Mouse (Mus musculus) kidney, embryonic 15.5 days (tissue): ENCODE measurements around the gene Tagln3. TPM values are rescaled to one million over a fixed set of nuclear protein-coding genes. Genes with fewer than 3 reads are reported as not detected.

ENCODE experiments used
- ATAC-seq: fragments of 200-750 bp; cut with Nextera tagmentation; replicated peaks from 2 replicates; pipeline ENCODE4 v1.8.0; 2017; ENCODE audit warnings: moderate TSS enrichment; ENCODE audit not compliant: low FRiP score
- H3K27ac ChIP-seq: fragments of 300-500 bp; sonication (generic); 2 replicates; pipeline ENCODE4 v1.5.1; 2015; ENCODE audit warnings: mild to moderate bottlenecking, inconsistent platforms
- H3K27me3 ChIP-seq: fragments of 300-500 bp; sonication (generic); 2 replicates; pipeline ENCODE4 v1.6.1; 2015; ENCODE audit warnings: inconsistent platforms
- H3K36me3 ChIP-seq: fragments of 300-500 bp; sonication (generic); 2 replicates; pipeline ENCODE4 v1.6.1; 2015; ENCODE audit warnings: inconsistent platforms
- H3K4me1 ChIP-seq: fragments of 300-500 bp; sonication (generic); 2 replicates; pipeline ENCODE4 v1.6.1; 2015; ENCODE audit warnings: inconsistent platforms
- H3K4me2 ChIP-seq: fragments of 300-500 bp; sonication (generic); 2 replicates; pipeline ENCODE4 v1.6.1; 2015; ENCODE audit warnings: moderate library complexity, mild to moderate bottlenecking, inconsistent platforms
- H3K4me3 ChIP-seq: fragments of 300-500 bp; sonication (generic); replicated peaks from 2 replicates; pipeline ENCODE4 v1.5.1; 2015; ENCODE audit warnings: mild to moderate bottlenecking, inconsistent platforms
- H3K9ac ChIP-seq: fragments of 300-500 bp; sonication (generic); 2 replicates; pipeline ENCODE4 v1.6.1; 2015; ENCODE audit warnings: mild to moderate bottlenecking, inconsistent platforms
- H3K9me3 ChIP-seq: fragments of 300-500 bp; sonication (generic); replicated peaks from 2 replicates; pipeline ENCODE4 v1.6.1; 2016; ENCODE audit warnings: inconsistent platforms
- WGBS: fragments of 180-500 bp; shearing (Covaris S2); methylation state at CpG from one replicate; pipeline ENCODE4 v1.1.7; 2015; ENCODE audit warnings: mixed read lengths; 5-methylcytosine and 5-hydroxymethylcytosine counted together
- polyA plus RNA-seq: library from polyadenylated mRNA; unstranded; fragments of >200 nt; fragmentation: Nextera tagmentation; extraction: Ambion mirVana; gene quantifications from 2 replicates; pipeline ENCODE4 v1.2.1, GENCODE M21; 2015

Gene Tagln3
- polyA plus RNA-seq, 1 experiment from 2014 or later, result 13.4 TPM

DNA sequence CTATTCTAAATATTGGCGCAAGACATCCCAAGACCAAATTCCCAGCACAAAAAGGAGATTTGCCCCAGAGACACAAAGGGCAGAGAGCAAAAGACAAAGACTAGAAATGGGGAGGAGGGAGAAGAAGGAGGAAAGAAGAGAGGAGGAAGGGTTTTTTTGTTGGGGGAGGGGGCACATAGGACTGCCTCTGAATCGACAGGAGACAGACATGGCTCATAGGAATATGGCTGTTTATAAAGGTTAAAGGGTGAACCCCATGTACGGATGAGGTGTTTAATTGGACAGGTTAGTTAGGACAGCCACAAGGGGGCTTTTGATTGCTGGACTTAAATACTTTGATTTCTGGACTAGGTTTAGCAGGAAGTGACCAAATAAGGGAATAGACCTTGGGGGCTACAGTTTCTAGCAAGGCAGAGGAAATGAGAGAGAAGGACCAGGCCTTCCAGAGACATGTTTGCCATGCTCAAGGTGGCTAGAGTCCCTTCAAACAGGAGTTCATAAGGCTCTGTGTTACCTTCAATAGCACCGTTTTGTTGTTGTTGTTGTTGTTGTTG lies 19.3 kb upstream of the Tagln3 start:
- Histone ChIP-seq H3K9me3 (no peaks in the 10 kb centered on the region), H3K27ac (peak overlapping the region; percentile 97), H3K4me3 (peak overlapping the region; percentile 86), H3K9ac (no peak overlapping the region), H3K4me1 (peaks cover 18% of the 10 kb centered on the region), H3K27me3 (no peaks in the 10 kb centered on the region), H3K36me3 (peaks cover 34% of the 10 kb centered on the region), H3K4me2 (peak overlapping the region; percentile 66)
- ATAC-seq, result no peak
- 60% methylated on average over 4 of the region's 4 CpGs for WGBS

DNA sequence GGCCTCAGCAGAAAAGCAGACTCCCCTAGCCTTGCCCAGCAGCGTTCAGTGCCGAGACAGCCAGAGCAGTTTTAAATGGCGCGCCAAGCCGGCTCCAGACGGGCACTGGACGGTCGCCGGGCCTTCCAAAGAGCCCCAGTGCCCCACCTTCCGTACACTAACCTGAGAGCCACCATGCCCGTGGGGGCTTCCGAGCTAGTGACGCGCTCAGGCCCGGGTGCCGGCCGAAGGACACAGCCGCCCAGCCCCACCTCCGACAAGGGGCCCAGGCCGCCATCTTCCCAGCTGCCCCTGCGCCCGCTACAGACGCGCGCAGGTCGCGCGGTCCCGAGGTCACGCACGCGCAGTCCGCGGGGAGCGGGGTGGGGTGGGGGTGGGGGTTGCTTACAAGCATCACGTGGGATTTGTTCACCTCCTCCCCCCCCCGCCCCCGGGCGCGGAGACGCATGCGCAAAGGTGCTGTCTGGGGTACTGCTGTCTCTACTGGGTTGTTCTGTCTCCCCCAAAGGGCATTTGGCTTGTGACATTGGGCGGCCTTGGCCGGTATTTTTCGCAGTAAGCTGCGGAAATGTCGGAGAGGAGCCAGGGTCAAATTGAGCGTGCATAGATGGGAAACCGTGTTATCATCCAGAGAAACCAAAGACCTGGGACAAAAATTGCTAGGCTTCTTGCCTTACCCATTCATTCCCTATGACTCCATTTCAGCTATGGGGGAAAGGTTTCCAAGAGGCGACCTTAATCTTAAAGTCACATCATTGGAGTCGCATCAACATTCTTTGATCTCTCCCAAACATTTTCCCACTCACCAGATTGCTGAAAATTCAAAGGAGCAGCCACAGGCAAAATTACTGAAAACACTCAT lies 18.4 kb upstream of the Tagln3 start, which contains the start of gene Abhd10:
Gene Abhd10, minus strand, starts transcription at position 341 of the 862 bp plus-strand sequence.
- Histone ChIP-seq H3K27ac (peak within 1 kb of the TSS; percentile 97), H3K9me3 (no peaks in the 10 kb centered on the region), H3K36me3 (peaks cover 29% of the 10 kb centered on the region), H3K27me3 (no peaks in the 10 kb centered on the region), H3K4me2 (peak within 1 kb of the TSS; percentile 66), H3K9ac (peak within 1 kb of the TSS; percentile 95), H3K4me3 (peak within 1 kb of the TSS; percentile 86), H3K4me1 (peaks cover 18% of the 10 kb centered on the region)
- peak; percentile 98 for ATAC-seq
- WGBS, result under 1% methylated on average over 51 of the region's 51 CpGs

DNA sequence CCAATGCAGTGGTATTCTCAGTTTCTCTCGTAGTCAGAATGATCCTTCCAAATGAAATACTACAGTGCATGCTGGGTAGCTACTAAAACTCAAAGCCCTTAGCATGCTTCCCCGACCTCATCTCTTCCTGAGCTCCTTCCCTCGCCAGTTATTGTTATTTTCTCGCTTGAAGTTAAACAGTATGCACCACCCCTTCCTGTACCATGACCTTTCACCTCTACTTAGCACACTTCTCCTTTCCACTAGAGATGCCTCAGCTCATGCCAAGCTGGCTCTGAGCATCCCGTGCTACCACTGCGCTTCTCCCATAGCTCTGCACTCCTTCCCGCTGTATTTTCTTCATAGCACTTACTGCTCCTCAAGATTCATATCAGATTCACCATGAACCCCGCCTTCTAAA lies 13.5 kb upstream of the Tagln3 start:
- Histone ChIP-seq H3K4me3 (no peak overlapping the region), H3K9ac (no peak overlapping the region), H3K27me3 (no peaks in the 10 kb centered on the region), H3K9me3 (no peaks in the 10 kb centered on the region), H3K36me3 (peaks cover 56% of the 10 kb centered on the region), H3K4me1 (peaks cover 8% of the 10 kb centered on the region), H3K27ac (no peak overlapping the region), H3K4me2 (no peak overlapping the region)
- no peak for ATAC-seq
- 86% methylated on average over 8 of the region's 8 CpGs for WGBS

DNA sequence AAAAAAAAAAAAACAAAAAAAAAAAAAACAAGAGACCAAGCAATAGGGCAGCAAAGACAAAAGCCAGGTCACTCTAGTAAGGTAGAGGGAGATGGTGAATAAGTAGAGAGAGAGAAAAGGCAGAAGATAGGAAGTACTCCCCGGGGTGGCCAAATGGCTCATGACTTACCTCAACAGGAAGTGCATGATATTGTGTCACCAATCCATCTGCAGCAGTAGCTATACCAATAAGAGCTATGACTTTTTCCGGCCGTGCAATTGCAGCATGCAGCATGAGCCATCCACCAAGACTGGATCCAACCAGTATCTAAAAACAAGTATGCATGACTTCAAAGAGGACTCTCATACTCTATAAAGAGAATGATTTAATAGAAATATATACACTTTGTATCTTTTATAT lies 12.3 kb upstream of the Tagln3 start:
- WGBS, result 89% methylated on average over 3 of the region's 3 CpGs
- Histone ChIP-seq H3K9me3 (no peaks in the 10 kb centered on the region), H3K27ac (no peak overlapping the region), H3K36me3 (peaks cover 68% of the 10 kb centered on the region), H3K4me3 (no peak overlapping the region), H3K27me3 (no peaks in the 10 kb centered on the region), H3K4me1 (peaks cover 8% of the 10 kb centered on the region), H3K9ac (no peak overlapping the region), H3K4me2 (no peak overlapping the region)
- ATAC-seq, result no peak

DNA sequence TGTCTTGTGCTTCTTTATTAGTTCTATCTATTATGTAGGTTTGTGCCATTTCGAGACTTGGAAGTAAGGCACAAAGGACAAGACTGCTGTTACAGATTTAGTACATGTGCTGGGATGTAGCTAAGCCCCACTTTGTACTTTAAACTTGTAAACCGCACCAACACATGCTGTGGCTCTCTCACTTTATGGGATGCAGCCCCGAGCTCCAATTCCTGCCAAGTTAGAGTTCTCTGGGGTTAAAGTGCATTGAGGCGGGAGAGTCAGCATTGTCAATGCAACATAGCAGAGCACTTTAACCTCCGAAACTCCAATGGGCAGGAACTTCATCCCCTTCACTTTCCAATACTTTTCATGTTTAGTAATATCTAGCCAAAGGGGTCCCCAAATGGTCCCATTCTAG lies 4.8 kb upstream of the Tagln3 start:
- 84% methylated on average over 5 of the region's 5 CpGs for whole genome bisulfite sequencing
- H3K9ac ChIP-seq, result no peak overlapping the region
- peaks cover 7% of the 10 kb centered on the region for H3K4me1 ChIP-seq
- no peak overlapping the region for H3K27ac ChIP-seq
- no peaks in the 10 kb centered on the region for H3K27me3 ChIP-seq
- H3K36me3 ChIP-seq, result peaks cover 51% of the 10 kb centered on the region
- no peak overlapping the region for H3K4me2 ChIP-seq
- H3K9me3 ChIP-seq, result no peaks in the 10 kb centered on the region
- H3K4me3 ChIP-seq, result no peak overlapping the region
- ATAC-seq, result no peak

DNA sequence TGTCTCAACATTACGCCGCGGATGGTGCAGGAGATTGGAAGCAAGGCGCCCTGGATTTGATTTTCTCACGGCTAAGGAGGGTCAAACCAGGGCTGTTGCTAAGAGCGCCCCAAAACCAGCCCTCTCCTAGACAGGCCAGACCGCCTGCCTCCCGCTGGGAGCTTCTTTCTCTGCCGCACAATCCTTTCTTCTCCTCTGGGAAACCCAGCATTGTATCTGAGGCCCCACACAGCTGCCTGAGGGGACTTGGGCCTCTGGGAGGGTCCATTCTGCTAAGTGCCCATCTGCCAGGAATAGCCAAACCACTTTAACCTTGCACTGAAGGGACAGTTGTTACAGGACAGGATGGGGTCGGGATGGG lies 314 bp upstream of the Tagln3 start:
- WGBS, result 4% methylated on average over 10 of the region's 10 CpGs
- Histone ChIP-seq H3K36me3 (peaks cover 14% of the 10 kb centered on the region), H3K4me1 (peaks cover 14% of the 10 kb centered on the region), H3K4me2 (peak overlapping the region; percentile 86), H3K9me3 (no peaks in the 10 kb centered on the region), H3K9ac (peak overlapping the region; percentile 50), H3K27ac (0 out of 2 replicates have a peak overlapping the region, but pooled peaks have one; percentile 4), H3K27me3 (no peaks in the 10 kb centered on the region), H3K4me3 (peak overlapping the region; percentile 51)
- peak; percentile 75 for ATAC-seq

DNA sequence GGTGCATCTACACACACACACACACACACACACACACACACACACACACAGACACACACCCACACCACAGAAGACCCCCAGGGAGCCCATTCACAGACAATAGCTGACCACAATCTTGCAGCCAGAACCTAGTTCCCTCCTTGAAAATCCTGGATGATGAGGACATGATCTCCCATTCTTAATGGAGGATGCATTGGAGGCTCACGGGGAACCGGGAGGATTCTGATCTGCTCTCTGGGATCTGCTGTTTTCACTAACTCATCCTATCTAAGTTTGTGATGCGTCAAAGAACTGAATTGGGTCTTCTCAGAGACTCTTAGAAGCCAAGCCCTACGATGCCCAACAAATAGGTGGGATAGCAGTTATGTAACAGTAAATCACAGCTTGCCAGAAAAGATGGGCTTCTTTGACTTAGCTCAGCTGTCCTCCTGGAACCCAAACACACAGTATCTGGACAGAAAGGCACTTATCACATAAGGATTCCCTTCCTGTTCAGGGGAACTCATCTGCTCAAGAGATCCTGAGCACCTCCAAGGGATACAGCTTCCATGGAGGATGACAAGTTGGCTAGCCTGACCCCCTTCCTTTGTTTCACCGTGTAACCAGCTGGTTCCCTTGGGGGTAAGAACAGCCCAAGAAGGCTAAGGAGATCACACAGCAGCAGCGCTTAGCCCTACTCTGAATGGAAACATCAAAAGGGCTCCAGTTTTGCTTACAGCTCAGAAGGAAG lies 1.1 kb downstream of the Tagln3 start:
- H3K9me3 ChIP-seq, result no peaks in the 10 kb centered on the region
- H3K36me3 ChIP-seq, result peaks cover 2% of the 10 kb centered on the region; the same call in 1 of the 2 replicates
- H3K9ac ChIP-seq, result peak overlapping the region; percentile 50; the same call in 1 of the 2 replicates
- H3K27ac ChIP-seq, result no peak overlapping the region
- peak overlapping the region; percentile 51 for H3K4me3 ChIP-seq
- H3K4me1 ChIP-seq, result peaks cover 14% of the 10 kb centered on the region
- ATAC-seq, result no peak
- WGBS, result 63% methylated on average over 6 of the region's 6 CpGs
- H3K4me2 ChIP-seq, result peak overlapping the region; percentile 86
- no peaks in the 10 kb centered on the region for H3K27me3 ChIP-seq

DNA sequence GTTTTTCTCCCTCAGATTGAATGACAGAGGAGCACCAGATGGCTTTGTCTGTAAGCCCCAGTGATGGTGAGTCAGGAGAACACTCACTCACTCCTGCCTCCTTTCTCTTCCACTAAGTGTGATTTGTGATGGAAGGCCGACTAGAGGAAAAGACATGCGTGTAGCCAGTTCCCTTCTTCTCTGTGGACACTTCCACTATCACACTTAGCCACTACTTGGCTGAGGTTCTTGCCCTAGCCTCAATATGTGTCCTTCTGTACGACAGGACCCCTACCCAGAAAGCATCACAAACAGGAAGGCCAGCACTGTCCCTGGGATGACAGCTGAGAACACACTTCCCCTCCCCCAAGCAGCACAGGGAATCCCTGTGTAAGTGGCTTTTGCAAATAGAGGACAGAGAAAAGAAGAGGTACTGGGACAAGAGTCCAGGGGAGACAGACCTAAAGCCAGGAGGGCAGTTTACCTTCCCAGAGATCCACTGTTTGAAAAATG lies 1.9 kb downstream of the Tagln3 start:
- Histone ChIP-seq H3K36me3 (no peaks in the 10 kb centered on the region), H3K9ac (no peak overlapping the region), H3K4me3 (no peak overlapping the region), H3K27me3 (no peaks in the 10 kb centered on the region), H3K4me1 (peaks cover 14% of the 10 kb centered on the region), H3K9me3 (no peaks in the 10 kb centered on the region), H3K27ac (no peak overlapping the region), H3K4me2 (no peak overlapping the region)
- ATAC-seq, result no peak
- whole genome bisulfite sequencing, result 76% methylated on average over 3 of the region's 3 CpGs

DNA sequence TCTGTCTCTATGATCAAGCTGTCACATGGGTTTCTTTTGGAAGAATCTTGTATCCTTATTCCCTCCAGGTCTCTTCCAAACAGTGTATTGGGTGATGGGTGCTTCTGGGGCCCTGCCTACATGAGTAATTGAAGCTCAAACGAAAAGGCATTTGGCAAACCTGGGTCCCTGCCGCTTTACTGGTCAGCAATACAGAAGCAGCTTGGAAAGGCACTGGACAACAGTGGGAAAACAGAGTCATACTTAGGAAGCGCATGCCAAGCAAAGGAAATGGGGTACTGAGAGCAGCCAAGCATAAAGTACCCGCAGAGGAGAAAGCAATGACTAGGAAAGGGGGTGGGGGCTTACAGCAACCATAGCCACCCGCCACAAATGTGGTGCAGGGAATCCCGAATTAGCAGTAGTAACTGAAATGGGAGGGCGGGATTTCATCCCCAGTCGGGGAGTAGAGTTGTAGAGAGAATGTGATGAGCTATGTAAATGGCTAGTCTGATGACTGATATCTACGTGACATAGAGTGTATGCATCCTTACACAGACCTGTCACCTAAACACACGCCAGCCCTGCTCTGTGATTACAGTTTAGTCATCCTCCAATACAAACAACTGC lies 4.3 kb downstream of the Tagln3 start:
- 84% methylated on average over 10 of the region's 10 CpGs for WGBS
- Histone ChIP-seq H3K9ac (no peak overlapping the region), H3K27ac (no peak overlapping the region), H3K36me3 (no peaks in the 10 kb centered on the region; the same call in 1 of the 2 replicates), H3K9me3 (no peaks in the 10 kb centered on the region; the same call in 1 of the 2 replicates), H3K4me1 (peaks cover 14% of the 10 kb centered on the region), H3K27me3 (no peaks in the 10 kb centered on the region), H3K4me2 (no peak overlapping the region), H3K4me3 (no peak overlapping the region)
- no peak for ATAC-seq

DNA sequence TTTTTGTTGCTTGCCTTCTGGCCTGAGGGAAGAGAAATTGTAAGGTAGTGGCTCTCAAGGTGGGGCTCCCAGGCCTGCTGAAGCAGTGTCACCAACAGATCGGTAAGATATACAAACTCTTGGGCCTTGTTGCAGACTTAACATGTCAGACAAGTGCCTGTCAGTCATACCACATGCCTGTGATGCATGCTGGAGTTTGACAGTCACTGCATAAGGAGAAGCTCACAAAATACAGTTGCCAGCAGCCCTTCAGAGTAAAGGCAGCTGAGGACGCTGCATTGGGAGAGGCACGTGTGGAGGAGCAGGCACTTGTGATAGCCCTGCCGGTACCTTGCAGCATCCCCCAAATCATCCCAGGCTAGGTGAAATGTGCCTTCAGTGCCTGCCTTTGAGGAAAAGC lies 6.1 kb downstream of the Tagln3 start:
- no peak for ATAC-seq
- 97% methylated on average over 4 of the region's 4 CpGs for WGBS

DNA sequence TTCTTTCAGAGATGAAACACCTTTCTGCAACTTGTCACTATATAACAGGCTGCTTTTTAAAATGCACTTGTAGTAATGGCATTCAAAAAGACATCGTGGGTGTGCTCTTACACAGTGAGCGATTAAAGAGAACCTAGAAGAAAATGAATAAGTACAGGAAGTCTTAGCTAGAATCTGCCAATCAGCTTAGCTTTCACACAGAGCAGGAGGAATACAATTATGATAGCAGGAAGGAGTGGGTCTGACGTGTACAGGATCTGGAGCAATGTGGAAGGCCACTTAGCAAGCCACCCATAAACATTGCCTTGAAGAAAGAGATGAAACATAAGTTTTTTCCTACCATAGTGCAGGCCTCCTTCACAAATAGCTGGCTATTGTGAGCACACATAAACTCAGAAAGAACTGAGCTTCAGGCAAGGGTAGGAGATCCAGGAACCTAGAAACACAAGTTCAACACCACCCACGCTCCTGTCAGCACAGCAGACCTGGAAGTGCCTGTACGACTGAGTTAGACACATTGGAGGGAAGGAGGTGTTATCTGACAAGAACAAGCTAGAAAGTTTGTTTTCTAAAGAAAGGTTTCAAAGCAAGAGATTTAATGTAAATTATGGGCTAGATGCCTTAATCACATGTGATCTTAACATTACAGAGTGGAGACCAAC lies 9.8 kb downstream of the Tagln3 start:
- ATAC-seq, result no peak
- Histone ChIP-seq H3K9ac (no peak overlapping the region), H3K4me3 (no peak overlapping the region), H3K27ac (no peak overlapping the region), H3K4me2 (no peak overlapping the region), H3K4me1 (no peaks in the 10 kb centered on the region), H3K27me3 (no peaks in the 10 kb centered on the region), H3K9me3 (no peaks in the 10 kb centered on the region; the same call in 1 of the 2 replicates), H3K36me3 (no peaks in the 10 kb centered on the region; the same call in 1 of the 2 replicates)
- 82% methylated on average over 5 of the region's 5 CpGs for WGBS

More for the DNA sequence above, 6.1 kb downstream of the Tagln3 start:
- no peak overlapping the region for H3K4me2 ChIP-seq
- no peaks in the 10 kb centered on the region; the same call in 1 of the 2 replicates for H3K9me3 ChIP-seq
- H3K27me3 ChIP-seq, result no peaks in the 10 kb centered on the region
- H3K4me1 ChIP-seq, result no peaks in the 10 kb centered on the region
- H3K9ac ChIP-seq, result no peak overlapping the region
- H3K4me3 ChIP-seq, result no peak overlapping the region
- H3K27ac ChIP-seq, result no peak overlapping the region
- H3K36me3 ChIP-seq, result no peaks in the 10 kb centered on the region; the same call in 1 of the 2 replicates
